Mouse (Mus musculus) limb, embryonic 15.5 days (tissue): Measurements from ENCODE around the gene Rnf167. TPM values are rescaled to one million over a fixed set of nuclear protein-coding genes. Genes with fewer than 3 reads are reported as not detected.

Experiments
- ATAC-seq: fragments of 200-750 bp; cut with Nextera tagmentation; 2 replicates; pipeline ENCODE4 v1.8.0; 2017; ENCODE audit warnings: low read depth, moderate TSS enrichment; ENCODE audit not compliant: insufficient number of reproducible peaks, low FRiP score, low TSS enrichment
- H3K27ac ChIP-seq: fragments of 300-500 bp; sonication (generic); 2 replicates; pipeline ENCODE4 v1.5.1; 2015; ENCODE audit warnings: moderate library complexity, mild to moderate bottlenecking, inconsistent platforms
- H3K27me3 ChIP-seq: fragments of 300-500 bp; sonication (generic); 2 replicates; pipeline ENCODE4 v1.6.1; 2015; ENCODE audit warnings: inconsistent platforms
- H3K36me3 ChIP-seq: fragments of 300-500 bp; sonication (generic); 2 replicates; pipeline ENCODE4 v1.6.1; 2015; ENCODE audit warnings: inconsistent platforms
- H3K4me1 ChIP-seq: fragments of 300-500 bp; sonication (generic); 2 replicates; pipeline ENCODE4 v1.6.1; 2015; ENCODE audit warnings: inconsistent platforms
- H3K4me2 ChIP-seq: fragments of 300-500 bp; sonication (generic); 2 replicates; pipeline ENCODE4 v1.6.1; 2015; ENCODE audit warnings: mild to moderate bottlenecking, inconsistent platforms
- H3K4me3 ChIP-seq: fragments of 300-500 bp; sonication (generic); 2 replicates; pipeline ENCODE4 v1.5.1; 2015; ENCODE audit warnings: mild to moderate bottlenecking, inconsistent platforms
- H3K9ac ChIP-seq: fragments of 300-500 bp; sonication (generic); 2 replicates; pipeline ENCODE4 v1.6.1; 2015; ENCODE audit warnings: inconsistent platforms
- H3K9me3 ChIP-seq: fragments of 300-500 bp; sonication (generic); 2 replicates; pipeline ENCODE4 v1.6.1; 2016; ENCODE audit warnings: inconsistent platforms
- WGBS: fragments of 180-500 bp; shearing (Covaris S2); methylation state at CpG from one replicate; pipeline ENCODE4 v1.1.7; 2015; 5-methylcytosine and 5-hydroxymethylcytosine counted together
- polyA plus RNA-seq: library from polyadenylated mRNA; unstranded; fragments of >200 nt; fragmentation: Nextera tagmentation; extraction: Ambion mirVana; gene quantifications from 2 replicates; pipeline ENCODE4 v1.2.1, GENCODE M21; 2015

The Rnf167 gene
- polyA plus RNA-seq, 1 experiment from 2014 or later = 124 TPM

GRCm38 (mm10) chr11:70639976-70640375 is 7.1 kb upstream of the Rnf167 start:
- Histone ChIP-seq H3K4me3 (no peak overlapping the region), H3K27me3 (no peaks in the 10 kb centered on the region), H3K4me2 (no peak overlapping the region), H3K4me1 (no peaks in the 10 kb centered on the region), H3K9ac (no peak overlapping the region), H3K9me3 (no peaks in the 10 kb centered on the region), H3K27ac (no peak overlapping the region), H3K36me3 (peaks cover 23% of the 10 kb centered on the region)
- 82% methylated on average over 8 of the region's 8 CpGs for WGBS
- ATAC-seq = no peak

- H3K27me3 ChIP-seq = no peaks in the 10 kb centered on the region
- no peak overlapping the region for H3K27ac ChIP-seq
- peaks cover 11% of the 10 kb centered on the region for H3K4me1 ChIP-seq
- no peak overlapping the region for H3K4me3 ChIP-seq
- no peak for ATAC-seq
- no peaks in the 10 kb centered on the region for H3K9me3 ChIP-seq
- peaks cover 32% of the 10 kb centered on the region for H3K36me3 ChIP-seq
- no peak overlapping the region for H3K9ac ChIP-seq
- H3K4me2 ChIP-seq = no peak overlapping the region
- 71% methylated on average over 7 of the region's 7 CpGs for WGBS
These were observed 5.8 kb upstream of the Rnf167 start for GRCm38 (mm10) chr11:70641241-70641640.

- peaks cover 18% of the 10 kb centered on the region for H3K4me1 ChIP-seq
- WGBS = 93% methylated on average over 6 of the region's 6 CpGs
- ATAC-seq = no peak
- H3K4me3 ChIP-seq = no peak overlapping the region
- H3K4me2 ChIP-seq = no peak overlapping the region
- H3K9ac ChIP-seq = no peak overlapping the region
- H3K27ac ChIP-seq = no peak overlapping the region
- peaks cover 32% of the 10 kb centered on the region for H3K36me3 ChIP-seq
- H3K9me3 ChIP-seq = no peaks in the 10 kb centered on the region
- no peaks in the 10 kb centered on the region for H3K27me3 ChIP-seq
These were observed 4.0 kb upstream of the Rnf167 start for GRCm38 (mm10) chr11:70643051-70643450.

DNA sequence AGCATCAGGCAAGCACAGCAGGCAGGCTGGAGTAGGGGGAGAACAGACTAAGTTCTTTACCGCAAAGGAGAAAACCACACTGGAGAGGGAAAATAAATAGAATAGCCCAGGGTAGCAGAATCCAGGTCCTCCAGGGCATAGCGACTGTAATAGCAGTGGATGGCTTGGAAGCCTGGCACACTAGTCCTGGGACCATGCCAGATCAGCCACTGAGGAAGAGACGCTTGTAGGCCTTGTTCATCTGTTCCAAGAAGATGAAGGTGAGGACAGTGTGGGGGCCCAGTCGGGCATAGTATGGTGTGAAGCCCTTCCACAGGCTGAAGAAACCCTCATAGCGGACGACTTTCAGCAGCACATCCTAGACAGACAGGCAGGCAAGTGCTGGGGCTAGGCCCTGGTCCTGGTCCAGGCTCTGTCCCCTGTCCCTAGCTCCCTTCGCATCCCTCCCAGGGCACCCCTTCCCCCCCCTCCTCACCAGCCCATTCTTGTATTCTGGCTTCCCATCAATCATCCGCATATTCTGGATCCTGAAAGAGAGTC is 2.4 kb upstream of the Rnf167 start:
- H3K27me3 ChIP-seq = no peaks in the 10 kb centered on the region
- no peak overlapping the region for H3K4me2 ChIP-seq
- 94% methylated on average over 8 of the region's 8 CpGs for WGBS
- no peak overlapping the region for H3K4me3 ChIP-seq
- H3K4me1 ChIP-seq = peaks cover 34% of the 10 kb centered on the region
- no peak overlapping the region for H3K9ac ChIP-seq
- peaks cover 46% of the 10 kb centered on the region for H3K36me3 ChIP-seq
- ATAC-seq = no peak
- no peaks in the 10 kb centered on the region for H3K9me3 ChIP-seq
- no peak overlapping the region for H3K27ac ChIP-seq

DNA sequence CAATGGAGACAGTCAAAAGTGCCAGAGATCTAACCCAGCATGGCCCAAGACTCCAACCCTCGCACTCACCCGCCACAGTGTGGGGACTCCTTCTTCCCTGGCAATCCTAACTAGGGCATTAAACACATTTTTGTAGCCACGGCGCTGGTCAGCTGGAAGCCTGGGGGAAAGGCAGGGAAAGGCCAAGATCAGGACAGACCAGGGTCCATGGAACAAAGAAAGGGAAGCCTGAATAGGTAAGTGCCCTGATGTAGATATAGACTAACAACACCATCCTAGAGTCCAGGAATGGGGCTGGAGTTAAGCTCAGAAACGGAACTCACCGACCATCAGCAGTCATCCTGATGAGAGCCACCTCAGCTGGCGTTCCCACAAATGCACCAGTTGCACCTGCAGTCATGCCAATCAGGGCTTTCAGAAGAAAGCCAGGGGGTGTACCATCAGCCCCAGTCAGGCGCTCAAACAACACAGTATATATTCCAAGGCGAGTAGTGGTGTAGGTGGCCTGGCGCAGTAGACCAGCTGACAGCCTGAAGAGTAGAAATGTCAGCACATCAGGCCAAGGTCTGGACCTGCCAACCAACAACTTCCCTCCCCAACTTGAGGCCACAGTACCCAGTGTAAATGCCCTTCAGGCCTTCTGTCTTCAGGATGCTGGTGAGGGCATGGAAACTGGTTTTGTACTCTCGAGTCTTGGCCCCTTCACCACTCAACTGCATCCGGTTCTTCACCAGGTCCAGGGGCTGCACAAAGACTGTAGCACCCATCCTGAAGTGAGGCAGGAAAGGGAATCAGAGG is 1.4 kb upstream of the Rnf167 start:
- Histone ChIP-seq H3K27me3 (no peaks in the 10 kb centered on the region), H3K27ac (no peak overlapping the region), H3K9ac (peak overlapping the region; percentile 91), H3K4me1 (peaks cover 40% of the 10 kb centered on the region), H3K4me3 (peak overlapping the region; percentile 75), H3K36me3 (peaks cover 56% of the 10 kb centered on the region), H3K9me3 (no peaks in the 10 kb centered on the region), H3K4me2 (peak overlapping the region; percentile 74)
- 85% methylated on average over 12 of the region's 12 CpGs for WGBS
- no peak for ATAC-seq

DNA sequence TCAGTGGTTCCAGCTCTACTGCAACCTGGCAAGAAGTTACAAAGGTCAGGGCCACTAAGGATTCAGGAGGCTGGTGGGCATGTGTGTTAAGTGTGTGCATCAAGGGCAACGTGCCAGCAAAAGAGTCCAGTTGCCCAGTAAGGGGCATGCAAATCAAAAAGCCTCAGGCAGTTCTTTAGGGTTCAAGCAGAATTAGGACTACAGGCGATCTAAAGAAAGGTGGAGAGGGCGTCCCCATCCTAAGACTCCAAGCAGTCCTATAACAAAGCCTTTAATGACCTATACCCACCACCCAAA is 828 bp upstream of the Rnf167 start:
- Histone ChIP-seq H3K27me3 (no peaks in the 10 kb centered on the region), H3K36me3 (peaks cover 61% of the 10 kb centered on the region), H3K27ac (peak overlapping the region; percentile 93), H3K4me1 (peaks cover 45% of the 10 kb centered on the region), H3K4me3 (peak overlapping the region; percentile 75), H3K4me2 (peak overlapping the region; percentile 74), H3K9ac (peak overlapping the region; percentile 91), H3K9me3 (no peaks in the 10 kb centered on the region)
- WGBS = 19% methylated on average over 3 of the region's 3 CpGs
- no peak for ATAC-seq

DNA sequence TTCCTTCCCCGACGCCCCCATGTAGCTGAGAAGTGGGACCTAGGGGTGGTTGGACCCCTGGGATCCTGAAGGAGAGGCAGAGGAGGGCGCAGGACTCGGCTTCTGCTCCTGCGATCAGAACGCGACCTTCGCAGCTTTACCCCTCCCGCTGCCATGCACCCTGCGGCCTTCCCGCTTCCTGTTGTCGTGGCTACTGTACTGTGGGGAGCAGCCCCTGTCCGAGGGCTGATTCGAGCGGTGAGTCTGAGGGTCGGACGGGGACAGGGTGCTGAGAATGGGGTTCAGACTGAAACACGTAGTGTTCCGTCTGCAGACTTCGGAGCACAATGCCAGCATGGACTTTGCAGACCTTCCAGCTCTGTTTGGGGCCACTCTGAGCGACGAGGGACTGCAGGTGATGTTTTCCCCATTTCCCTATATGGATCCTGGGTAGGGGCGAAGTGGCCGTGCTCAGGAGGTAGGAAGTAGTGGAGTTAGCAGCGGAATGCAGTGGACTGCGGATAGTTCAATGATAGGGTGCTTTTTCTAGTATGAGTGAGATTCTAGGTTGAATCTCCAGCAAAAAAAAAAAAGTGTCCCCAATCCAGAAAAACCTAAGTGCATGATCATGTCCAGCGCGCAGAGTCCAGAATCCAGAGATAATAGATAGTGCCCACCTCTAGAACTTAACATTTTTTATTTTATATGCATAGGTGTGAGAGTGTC is 833 bp downstream of the Rnf167 start:
- peak overlapping the region; percentile 75 for H3K4me3 ChIP-seq
- peak overlapping the region; percentile 95 for H3K4me2 ChIP-seq
- WGBS = 3% methylated on average over 28 of the region's 28 CpGs
- no peaks in the 10 kb centered on the region for H3K27me3 ChIP-seq
- peaks cover 61% of the 10 kb centered on the region for H3K4me1 ChIP-seq
- H3K36me3 ChIP-seq = peaks cover 74% of the 10 kb centered on the region
- peak overlapping the region; percentile 98 for H3K27ac ChIP-seq
- no peak for ATAC-seq
- peak overlapping the region; percentile 85 for H3K9ac ChIP-seq
- no peaks in the 10 kb centered on the region for H3K9me3 ChIP-seq

- H3K9ac ChIP-seq = peak overlapping the region; percentile 85; the same call in 1 of the 2 replicates
- no peak for ATAC-seq
- H3K4me3 ChIP-seq = peak overlapping the region; percentile 75
- no peaks in the 10 kb centered on the region for H3K27me3 ChIP-seq
- peak overlapping the region; percentile 98; the same call in 1 of the 2 replicates for H3K27ac ChIP-seq
- H3K4me1 ChIP-seq = peaks cover 65% of the 10 kb centered on the region
- H3K36me3 ChIP-seq = peaks cover 67% of the 10 kb centered on the region
- peak overlapping the region; percentile 95 for H3K4me2 ChIP-seq
- H3K9me3 ChIP-seq = no peaks in the 10 kb centered on the region
- WGBS = 78% methylated on average over 4 of the region's 4 CpGs
These were observed 1.5 kb downstream of the Rnf167 start for GRCm38 (mm10) chr11:70648512-70648911.

DNA sequence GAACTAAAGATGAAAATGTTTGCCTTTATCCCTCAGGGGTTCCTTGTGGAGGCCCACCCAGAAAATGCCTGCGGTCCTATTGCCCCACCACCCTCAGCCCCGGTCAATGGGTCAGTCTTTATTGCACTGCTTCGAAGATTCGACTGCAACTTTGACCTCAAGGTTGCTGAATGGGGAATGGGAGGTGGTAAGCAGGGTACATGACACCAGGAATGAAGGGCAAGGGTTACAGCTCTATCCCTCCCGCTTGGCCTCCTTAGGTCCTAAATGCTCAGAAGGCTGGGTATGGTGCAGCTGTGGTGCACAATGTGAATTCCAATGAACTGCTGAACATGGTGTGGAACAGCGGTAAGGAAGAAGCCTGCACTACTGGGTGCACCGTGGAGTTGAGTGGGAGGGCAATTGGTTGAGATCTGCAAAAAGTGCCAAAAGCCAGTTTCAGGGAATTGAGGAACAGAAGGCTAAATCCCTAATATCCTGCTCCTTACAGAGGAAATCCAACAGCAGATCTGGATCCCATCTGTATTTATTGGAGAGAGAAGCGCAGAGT is 2.2 kb downstream of the Rnf167 start:
- Histone ChIP-seq H3K4me3 (peak overlapping the region; percentile 75), H3K27me3 (no peaks in the 10 kb centered on the region), H3K9ac (no peak overlapping the region), H3K4me2 (no peak overlapping the region), H3K27ac (peak overlapping the region; percentile 60; the same call in 1 of the 2 replicates), H3K4me1 (peaks cover 65% of the 10 kb centered on the region), H3K36me3 (peaks cover 60% of the 10 kb centered on the region), H3K9me3 (no peaks in the 10 kb centered on the region)
- 72% methylated on average over 8 of the region's 8 CpGs for WGBS
- no peak for ATAC-seq

- Histone ChIP-seq H3K4me3 (no peak overlapping the region), H3K4me1 (peaks cover 67% of the 10 kb centered on the region), H3K4me2 (peak overlapping the region; percentile 20; the same call in 1 of the 2 replicates), H3K27ac (peak overlapping the region; percentile 67), H3K9me3 (no peaks in the 10 kb centered on the region), H3K27me3 (no peaks in the 10 kb centered on the region), H3K9ac (no peak overlapping the region), H3K36me3 (peaks cover 47% of the 10 kb centered on the region)
- ATAC-seq = no peak
- 70% methylated on average over 12 of the region's 12 CpGs for WGBS
These were observed 3.5 kb downstream of the Rnf167 start for GRCm38 (mm10) chr11:70650322-70651175.

- WGBS = 56% methylated on average over 2 of the region's 2 CpGs
- Histone ChIP-seq H3K27ac (no peak overlapping the region), H3K4me3 (0 out of 2 replicates have a peak overlapping the region, but pooled peaks have one; percentile 1), H3K4me2 (no peak overlapping the region), H3K9me3 (no peaks in the 10 kb centered on the region), H3K36me3 (peaks cover 43% of the 10 kb centered on the region), H3K27me3 (no peaks in the 10 kb centered on the region), H3K4me1 (peaks cover 67% of the 10 kb centered on the region), H3K9ac (no peak overlapping the region)
- ATAC-seq = no peak
These were observed 4.4 kb downstream of the Rnf167 start for GRCm38 (mm10) chr11:70651391-70651790.
